Mouse (Mus musculus): Measurements from ENCODE around the gene Rab11fip4. TPM values are rescaled to one million over a fixed set of nuclear protein-coding genes. Genes with fewer than 3 reads are reported as not detected.

Gene Rab11fip4
- 5.0 and 5.5 TPM in 2 replicates for polyA plus RNA-seq (2015; fragmentation: Nextera tagmentation; extraction: Ambion mirVana)

DNA sequence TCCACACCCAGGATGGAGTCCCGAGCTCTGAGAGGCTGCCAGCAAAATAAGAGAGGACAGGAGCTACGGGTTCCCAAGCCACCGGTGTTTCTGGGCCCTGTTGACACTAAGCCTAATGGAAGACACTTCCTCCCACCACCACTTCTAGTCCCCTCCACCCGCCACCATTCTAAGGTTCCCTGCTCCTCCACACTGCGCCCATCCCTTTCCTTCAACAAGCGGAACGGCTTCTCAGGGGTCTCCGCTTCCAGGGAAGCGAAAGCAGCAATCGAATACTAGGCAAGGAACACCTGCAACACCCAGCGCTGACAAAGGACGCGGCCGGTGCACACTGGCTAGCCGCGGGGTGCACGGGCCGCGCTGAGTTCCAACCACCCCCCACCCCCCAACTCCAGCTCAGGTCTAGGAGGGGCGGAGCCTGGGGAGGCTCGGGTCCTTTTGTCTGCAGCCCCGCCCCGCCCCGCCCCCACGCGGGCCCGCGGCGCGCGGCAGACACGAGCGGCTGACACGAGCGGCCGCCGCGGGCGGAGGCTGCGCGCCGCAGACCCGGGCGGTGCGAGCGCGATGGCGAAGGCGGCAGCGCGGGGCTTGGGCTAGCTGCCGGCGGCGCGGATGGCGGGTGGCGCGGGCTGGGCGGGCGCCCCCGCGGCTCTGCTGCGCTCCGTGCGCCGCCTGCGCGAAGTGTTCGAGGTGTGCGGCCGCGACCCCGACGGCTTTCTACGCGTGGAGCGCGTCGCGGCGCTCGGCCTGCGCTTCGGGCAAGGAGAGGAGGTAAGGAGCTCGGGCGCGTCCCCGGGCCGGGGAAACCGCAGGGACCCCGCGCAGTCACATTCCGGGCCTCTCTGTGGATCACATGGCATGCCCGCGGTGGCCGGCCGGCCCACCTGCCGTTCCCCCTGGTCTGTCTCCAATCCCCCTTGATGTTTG is at the start of gene Rab11fip4:
Gene Rab11fip4 (plus strand): TSS at position 549 of the 927 bp plus-strand sequence.
- no peak within 1 kb of the TSS for H3K27ac ChIP-seq
- H3K27me3 ChIP-seq: peaks cover 55% of the 10 kb centered on the region
- H3K9ac ChIP-seq: peak within 1 kb of the TSS; percentile 40
- 1% methylated on average over 87 of the region's 98 CpGs for WGBS
- no peaks in the 10 kb centered on the region for H3K9me3 ChIP-seq
- no peaks in the 10 kb centered on the region for H3K36me3 ChIP-seq
- no peak for ATAC-seq (ENCODE audit: insufficient number of reproducible peaks, low FRiP score, low TSS enrichment, low read depth)
- peak within 1 kb of the TSS; percentile 96 for H3K4me2 ChIP-seq
- peaks cover 19% of the 10 kb centered on the region for H3K4me1 ChIP-seq
- peak within 1 kb of the TSS; percentile 62 for H3K4me3 ChIP-seq

DNA sequence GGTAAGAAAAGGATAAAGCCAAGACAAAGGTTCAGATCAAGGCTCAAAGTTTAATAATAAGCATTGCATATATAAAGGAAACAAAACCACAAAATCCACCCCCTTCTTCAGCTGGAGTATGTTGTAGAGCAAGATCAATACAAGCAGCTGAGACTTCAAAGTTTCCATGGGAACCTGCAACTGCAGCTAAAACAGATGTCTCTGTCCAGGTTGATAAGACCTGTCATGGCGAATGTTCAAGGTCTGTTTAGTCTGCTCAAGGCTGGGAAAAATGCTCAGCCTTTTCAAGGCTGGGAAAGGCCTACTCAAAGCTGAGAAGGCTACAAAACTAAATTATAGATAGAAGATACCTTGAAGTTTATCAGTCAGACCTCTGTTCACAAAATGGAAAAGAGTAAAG is 38.4 kb upstream of the Rab11fip4 start:
- H3K9me3 ChIP-seq: no peaks in the 10 kb centered on the region
- no peak for ATAC-seq (ENCODE audit: insufficient number of reproducible peaks, low FRiP score, low TSS enrichment, low read depth)
- no peak overlapping the region for H3K27ac ChIP-seq
- peaks cover 70% of the 10 kb centered on the region for H3K36me3 ChIP-seq
- no peak overlapping the region for H3K9ac ChIP-seq
- no peak overlapping the region for H3K4me2 ChIP-seq
- 64% methylated on average over 1 of the region's 1 CpGs for WGBS
- H3K4me1 ChIP-seq: no peaks in the 10 kb centered on the region
- no peak overlapping the region for H3K4me3 ChIP-seq
- H3K27me3 ChIP-seq: no peaks in the 10 kb centered on the region

DNA sequence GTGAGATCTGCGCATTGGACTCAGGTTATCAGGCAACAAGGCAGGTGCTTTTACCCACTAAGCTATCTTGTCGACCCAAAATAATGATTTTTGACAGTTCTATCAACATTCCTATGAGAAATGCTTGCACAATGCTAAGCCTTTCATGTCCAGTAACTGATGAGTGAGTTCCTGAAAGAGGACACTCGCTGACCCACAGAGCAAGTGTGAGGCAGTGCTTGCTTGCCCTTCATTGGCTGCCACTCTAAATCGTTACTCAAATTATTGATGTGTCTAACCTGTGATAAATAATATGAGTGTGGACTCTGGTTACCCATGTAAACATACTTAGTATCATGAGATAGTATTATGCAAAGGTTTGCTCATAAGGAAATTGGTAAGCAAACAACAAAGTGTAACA is 30.5 kb upstream of the Rab11fip4 start:
- WGBS: 93% methylated on average over 4 of the region's 4 CpGs

DNA sequence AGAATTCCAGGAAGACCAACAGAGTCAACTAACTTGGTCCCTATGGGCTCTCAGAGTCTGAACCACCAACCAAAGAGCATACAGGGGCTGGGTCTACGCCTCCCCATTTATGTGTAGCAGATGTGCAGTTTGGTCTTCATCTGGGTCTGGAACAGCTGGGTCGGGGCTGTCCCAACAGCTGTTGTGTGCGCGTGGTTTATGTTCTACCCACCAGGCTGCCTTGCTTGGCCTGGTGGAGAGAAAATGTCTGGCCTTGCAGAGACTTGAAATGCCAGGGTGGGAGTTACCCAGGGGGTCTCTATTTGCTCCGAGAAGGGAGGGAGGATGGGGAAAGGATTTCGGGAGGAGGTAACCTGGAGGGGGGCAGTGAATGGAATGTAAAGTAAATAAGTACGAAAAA is 27.5 kb upstream of the Rab11fip4 start:
- 76% methylated on average over 7 of the region's 7 CpGs for WGBS
- no peaks in the 10 kb centered on the region for H3K4me1 ChIP-seq
- no peaks in the 10 kb centered on the region for H3K9me3 ChIP-seq
- H3K27ac ChIP-seq: no peak overlapping the region
- no peak overlapping the region for H3K9ac ChIP-seq
- no peak overlapping the region for H3K4me3 ChIP-seq
- peaks cover 80% of the 10 kb centered on the region for H3K36me3 ChIP-seq
- H3K4me2 ChIP-seq: no peak overlapping the region
- no peaks in the 10 kb centered on the region for H3K27me3 ChIP-seq
- ATAC-seq (ENCODE audit: insufficient number of reproducible peaks, low FRiP score, low TSS enrichment, low read depth): no peak

More for the DNA sequence above, 30.5 kb upstream of the Rab11fip4 start:
- no peak overlapping the region for H3K4me3 ChIP-seq
- H3K4me2 ChIP-seq: no peak overlapping the region
- H3K4me1 ChIP-seq: no peaks in the 10 kb centered on the region
- no peaks in the 10 kb centered on the region for H3K27me3 ChIP-seq
- no peaks in the 10 kb centered on the region for H3K9me3 ChIP-seq
- no peak overlapping the region for H3K27ac ChIP-seq
- no peak overlapping the region for H3K9ac ChIP-seq
- ATAC-seq (ENCODE audit: insufficient number of reproducible peaks, low FRiP score, low TSS enrichment, low read depth): no peak
- H3K36me3 ChIP-seq: peaks cover 74% of the 10 kb centered on the region

DNA sequence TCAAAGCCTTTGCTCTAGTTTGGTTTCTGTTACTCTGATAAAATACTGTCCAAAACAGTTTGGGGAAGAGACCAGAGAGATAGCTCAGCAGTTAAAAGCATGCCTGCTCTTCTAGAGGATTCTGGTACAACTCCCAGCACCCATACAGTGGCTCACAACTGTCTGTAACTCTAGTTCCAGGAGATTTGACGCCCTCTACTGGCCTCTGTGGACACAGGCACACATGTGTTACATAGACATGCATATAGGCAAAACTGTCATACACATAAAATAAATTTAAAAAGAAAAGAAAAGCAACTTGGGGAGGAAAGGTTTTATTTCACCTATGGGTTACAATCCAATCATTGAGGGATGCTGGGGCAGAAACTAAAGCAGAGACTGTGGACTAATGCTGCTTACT is 24.1 kb upstream of the Rab11fip4 start:
- no peaks in the 10 kb centered on the region for H3K4me1 ChIP-seq
- peaks cover 82% of the 10 kb centered on the region for H3K36me3 ChIP-seq
- no peaks in the 10 kb centered on the region for H3K9me3 ChIP-seq
- no peak for ATAC-seq (ENCODE audit: insufficient number of reproducible peaks, low FRiP score, low TSS enrichment, low read depth)
- no peaks in the 10 kb centered on the region for H3K27me3 ChIP-seq
- no peak overlapping the region for H3K4me3 ChIP-seq
- WGBS: 67% methylated on average over 1 of the region's 1 CpGs
- H3K4me2 ChIP-seq: no peak overlapping the region
- no peak overlapping the region for H3K27ac ChIP-seq
- H3K9ac ChIP-seq: no peak overlapping the region

DNA sequence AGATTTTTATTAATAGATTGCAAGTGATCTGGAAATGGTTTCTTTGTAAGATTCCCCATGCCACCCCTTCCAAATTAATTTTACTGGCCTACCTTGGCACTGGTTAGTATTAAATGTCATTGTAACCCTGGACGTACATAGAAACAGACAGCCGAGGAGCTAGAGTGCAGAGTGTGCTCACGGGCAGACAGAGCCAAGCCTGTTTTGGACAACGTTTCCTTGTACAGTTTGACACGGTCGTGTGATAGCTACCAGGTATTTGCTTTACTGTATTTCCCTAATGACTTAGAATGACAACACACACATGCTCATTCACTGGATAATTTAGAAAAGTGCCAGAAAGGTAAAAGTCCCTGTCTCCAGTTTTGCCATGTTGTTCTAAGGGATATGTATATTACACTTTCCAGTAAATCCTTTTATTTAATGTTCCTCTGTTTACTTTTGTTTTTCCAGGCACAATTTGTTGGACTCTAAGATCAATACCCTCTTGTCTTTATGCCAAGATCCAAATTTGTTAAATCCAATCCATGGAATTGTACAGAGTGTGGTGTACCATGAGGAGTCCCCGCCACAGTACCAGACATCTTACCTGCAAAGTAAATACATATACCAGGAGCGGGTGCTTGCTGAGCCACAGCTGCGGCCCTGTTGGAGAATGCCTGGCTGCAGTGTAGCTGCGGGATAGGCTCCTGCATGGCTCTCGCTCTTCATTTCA is 22.7 kb upstream of the Rab11fip4 start:
- Histone ChIP-seq H3K27me3 (no peaks in the 10 kb centered on the region), H3K9me3 (no peaks in the 10 kb centered on the region), H3K36me3 (peaks cover 78% of the 10 kb centered on the region), H3K4me2 (no peak overlapping the region), H3K4me3 (no peak overlapping the region), H3K27ac (no peak overlapping the region), H3K9ac (no peak overlapping the region), H3K4me1 (no peaks in the 10 kb centered on the region)
- ATAC-seq (ENCODE audit: insufficient number of reproducible peaks, low FRiP score, low TSS enrichment, low read depth): no peak
- WGBS: 85% methylated on average over 11 of the region's 11 CpGs

DNA sequence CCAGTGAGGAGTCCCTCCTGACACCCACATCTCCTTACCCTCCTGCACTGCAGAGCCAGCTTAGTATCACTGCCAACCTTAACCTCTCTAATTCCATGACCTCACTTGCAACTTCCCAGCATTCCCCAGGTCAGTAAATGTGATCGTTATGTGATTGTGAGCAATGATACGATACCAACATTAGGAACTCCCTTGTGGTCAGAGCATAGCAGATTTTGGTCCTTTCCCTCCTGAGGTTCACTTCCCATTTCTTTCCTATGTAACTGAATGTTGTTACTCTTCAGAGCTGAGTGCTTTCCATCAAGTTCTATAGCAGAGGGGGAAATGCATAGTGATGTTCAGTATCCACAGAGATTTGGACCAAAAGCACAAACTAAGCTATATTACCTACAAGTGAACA is 20.7 kb upstream of the Rab11fip4 start:
- H3K9ac ChIP-seq: no peak overlapping the region
- ATAC-seq (ENCODE audit: insufficient number of reproducible peaks, low FRiP score, low TSS enrichment, low read depth): no peak
- H3K4me1 ChIP-seq: no peaks in the 10 kb centered on the region
- no peaks in the 10 kb centered on the region for H3K9me3 ChIP-seq
- no peaks in the 10 kb centered on the region for H3K27me3 ChIP-seq
- no peak overlapping the region for H3K4me3 ChIP-seq
- H3K4me2 ChIP-seq: no peak overlapping the region
- WGBS: 89% methylated on average over 2 of the region's 2 CpGs
- H3K27ac ChIP-seq: no peak overlapping the region
- H3K36me3 ChIP-seq: peaks cover 80% of the 10 kb centered on the region

DNA sequence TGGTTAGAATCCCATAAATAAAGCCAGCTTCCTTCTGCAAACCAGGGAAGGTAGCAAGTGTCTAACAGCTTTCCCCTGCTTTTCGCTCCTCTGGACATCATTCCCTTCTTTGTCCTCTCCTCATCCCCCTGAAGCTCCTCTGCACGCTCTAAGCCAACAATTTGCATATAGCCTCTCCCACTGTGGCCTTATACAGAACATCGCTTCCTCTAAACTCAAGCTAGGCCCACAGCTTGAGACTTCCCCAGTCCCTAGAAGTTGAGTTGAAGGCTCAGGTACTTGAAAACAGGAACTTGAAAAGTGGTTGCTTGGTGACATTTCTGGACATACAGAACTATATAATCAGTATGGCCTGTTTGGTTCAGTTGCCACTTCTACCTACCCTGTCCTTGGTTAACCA is 17.2 kb upstream of the Rab11fip4 start:
- 89% methylated on average over 3 of the region's 3 CpGs for WGBS
- no peak overlapping the region for H3K4me2 ChIP-seq
- no peak overlapping the region for H3K4me3 ChIP-seq
- H3K4me1 ChIP-seq: no peaks in the 10 kb centered on the region
- no peak overlapping the region for H3K27ac ChIP-seq
- no peak for ATAC-seq (ENCODE audit: insufficient number of reproducible peaks, low FRiP score, low TSS enrichment, low read depth)
- H3K36me3 ChIP-seq: peaks cover 71% of the 10 kb centered on the region
- H3K27me3 ChIP-seq: no peaks in the 10 kb centered on the region
- H3K9ac ChIP-seq: no peak overlapping the region
- H3K9me3 ChIP-seq: no peaks in the 10 kb centered on the region

DNA sequence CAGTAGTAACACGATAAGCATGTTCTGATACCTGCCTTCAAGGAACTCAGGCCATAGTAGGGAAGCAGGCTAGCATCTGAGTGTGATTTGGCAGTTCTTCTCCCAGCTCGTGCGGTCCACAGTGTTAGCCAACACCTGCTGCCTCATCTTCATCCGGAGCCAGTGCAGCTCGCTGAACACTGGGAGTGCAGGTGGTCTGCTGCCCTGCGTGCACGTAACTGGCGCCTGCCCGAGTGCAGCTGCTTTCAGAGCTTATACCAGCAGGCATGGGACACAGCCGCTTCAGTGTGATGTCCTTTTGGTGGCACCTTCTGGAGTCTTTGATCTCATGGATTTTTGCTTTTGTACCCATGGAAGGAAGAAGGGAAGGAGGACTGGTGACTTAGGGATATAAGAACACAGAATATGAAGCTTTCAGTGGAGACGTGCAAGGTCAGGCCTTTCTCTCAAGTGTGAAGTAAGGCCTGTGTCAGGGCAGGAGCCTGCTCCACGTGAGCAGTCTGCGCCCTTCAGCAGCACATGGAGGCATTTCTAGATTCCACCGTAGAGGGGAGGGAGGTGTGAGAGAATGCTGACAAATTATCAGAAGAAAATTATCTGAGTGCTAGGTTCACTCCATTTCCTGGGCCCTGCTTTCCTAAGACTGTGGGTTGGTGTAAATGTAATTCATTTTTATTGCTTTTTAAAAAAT is 15.5 kb upstream of the Rab11fip4 start:
- H3K36me3 ChIP-seq: peaks cover 63% of the 10 kb centered on the region
- no peak for ATAC-seq (ENCODE audit: insufficient number of reproducible peaks, low FRiP score, low TSS enrichment, low read depth)
- H3K27me3 ChIP-seq: no peaks in the 10 kb centered on the region
- H3K4me3 ChIP-seq: no peak overlapping the region
- H3K4me1 ChIP-seq: no peaks in the 10 kb centered on the region
- H3K9ac ChIP-seq: no peak overlapping the region
- H3K27ac ChIP-seq: no peak overlapping the region; the same call in 1 of the 2 replicates
- no peak overlapping the region for H3K4me2 ChIP-seq
- WGBS: 89% methylated on average over 14 of the region's 14 CpGs
- no peaks in the 10 kb centered on the region for H3K9me3 ChIP-seq

DNA sequence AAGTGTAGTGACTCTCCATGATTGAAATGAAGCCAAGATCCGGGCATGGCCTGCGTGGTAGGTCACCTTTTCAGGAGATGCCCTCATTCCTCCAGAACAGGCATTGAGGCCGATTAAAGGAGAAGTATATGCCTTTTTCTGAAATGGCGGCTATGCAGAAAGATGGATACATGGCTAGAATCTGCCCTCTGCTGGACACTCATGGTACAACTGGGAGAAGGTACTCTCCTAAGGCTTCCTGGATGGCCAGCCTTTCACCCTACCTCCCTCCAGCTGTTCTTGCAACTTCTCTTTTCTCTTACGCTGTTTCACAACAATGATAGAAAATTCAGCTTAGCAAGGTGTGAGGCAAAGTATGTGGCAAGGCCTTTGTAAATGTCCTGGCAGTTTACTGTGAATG is 13.3 kb upstream of the Rab11fip4 start:
- no peak overlapping the region for H3K27ac ChIP-seq
- no peak overlapping the region for H3K9ac ChIP-seq
- WGBS: 51% methylated on average over 5 of the region's 5 CpGs
- peaks cover 51% of the 10 kb centered on the region for H3K36me3 ChIP-seq
- no peak overlapping the region for H3K4me3 ChIP-seq
- ATAC-seq (ENCODE audit: insufficient number of reproducible peaks, low FRiP score, low TSS enrichment, low read depth): no peak
- no peak overlapping the region for H3K4me2 ChIP-seq
- H3K4me1 ChIP-seq: no peaks in the 10 kb centered on the region
- no peaks in the 10 kb centered on the region for H3K27me3 ChIP-seq
- no peaks in the 10 kb centered on the region for H3K9me3 ChIP-seq

DNA sequence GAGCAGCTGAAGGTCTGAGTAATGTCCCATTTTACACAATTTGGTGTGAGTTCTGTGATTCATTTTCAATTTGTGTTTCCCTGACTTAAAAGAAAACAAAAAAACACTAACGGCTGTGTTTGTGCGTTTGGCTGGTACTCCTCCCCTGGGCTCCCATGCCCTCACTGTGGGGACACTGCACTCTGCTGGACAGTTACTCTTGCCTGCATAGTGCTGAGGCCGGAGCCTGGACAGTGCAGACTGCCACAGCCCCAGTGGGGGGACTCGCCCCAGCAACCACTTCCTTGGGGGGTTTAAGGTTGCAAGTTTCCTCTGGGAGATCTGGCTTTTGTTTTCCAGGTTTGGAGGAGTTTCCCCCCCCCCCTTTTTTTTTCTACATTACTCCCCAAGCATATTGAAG is 10.4 kb upstream of the Rab11fip4 start:
- 54% methylated on average over 4 of the region's 4 CpGs for WGBS
- no peak overlapping the region for H3K4me2 ChIP-seq
- no peak for ATAC-seq (ENCODE audit: insufficient number of reproducible peaks, low FRiP score, low TSS enrichment, low read depth)
- H3K9ac ChIP-seq: no peak overlapping the region
- peaks cover 29% of the 10 kb centered on the region for H3K36me3 ChIP-seq
- H3K4me3 ChIP-seq: no peak overlapping the region
- H3K27me3 ChIP-seq: no peaks in the 10 kb centered on the region
- H3K4me1 ChIP-seq: no peaks in the 10 kb centered on the region
- no peaks in the 10 kb centered on the region for H3K9me3 ChIP-seq
- H3K27ac ChIP-seq: no peak overlapping the region

DNA sequence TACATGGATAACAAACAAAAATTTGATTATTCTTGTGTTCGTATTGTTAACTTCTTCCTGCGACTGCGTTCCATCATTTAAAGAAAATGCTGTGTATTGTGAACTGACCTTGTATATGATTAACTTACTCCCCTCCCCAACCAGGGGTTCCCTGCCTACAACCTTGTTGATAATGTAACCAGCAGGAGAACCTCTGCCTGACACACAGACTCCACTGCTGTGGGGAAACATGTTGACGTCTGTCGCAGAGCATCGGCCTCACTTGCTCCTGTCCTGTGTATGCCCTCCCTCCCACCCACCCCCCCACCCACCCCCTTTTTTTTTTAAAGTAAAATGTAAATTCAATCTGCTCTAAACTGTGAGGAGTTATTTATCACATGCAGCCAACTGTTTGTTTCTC is 9.8 kb upstream of the Rab11fip4 start:
- Histone ChIP-seq H3K27me3 (no peaks in the 10 kb centered on the region), H3K27ac (no peak overlapping the region), H3K9me3 (no peaks in the 10 kb centered on the region), H3K4me3 (no peak overlapping the region), H3K9ac (no peak overlapping the region), H3K4me2 (no peak overlapping the region), H3K36me3 (peaks cover 26% of the 10 kb centered on the region; the same call in 1 of the 2 replicates), H3K4me1 (no peaks in the 10 kb centered on the region)
- 91% methylated on average over 6 of the region's 6 CpGs for WGBS
- no peak for ATAC-seq (ENCODE audit: insufficient number of reproducible peaks, low FRiP score, low TSS enrichment, low read depth)

Data from limb, embryonic 15.5 days (tissue).